Mouse (Mus musculus): ENCODE measurements around the gene Zswim4.
"Not testable (repeated sequence)": the region's sequence is repeated elsewhere in the genome, so short reads cannot be mapped to it uniquely, and the experiment has no call there.

Zswim4 gene

GRCm38 (mm10) chr8:84236998-84237473, at the start of gene Zswim4:
Zswim4 (minus strand) TSS chr8:84237055.
- DNase-seq (ENCODE audit: low spot score) = peak; percentile 98

GRCm38 (mm10) chr8:84285665-84286064, 48.8 kb upstream of the Zswim4 start:
- DNase-seq (ENCODE audit: low spot score) = not testable (repeated sequence)

- peak; percentile 25 for DNase-seq (ENCODE audit: low spot score)
Measured at GRCm38 (mm10) chr8:84284608-84285063, 47.8 kb upstream of the Zswim4 start.

- DNase-seq (ENCODE audit: low spot score) = no peak
Measured at GRCm38 (mm10) chr8:84280777-84281176, 43.9 kb upstream of the Zswim4 start.

GRCm38 (mm10) chr8:84276447-84276846, 39.6 kb upstream of the Zswim4 start:
- DNase-seq (ENCODE audit: low spot score) = no peak

GRCm38 (mm10) chr8:84273968-84274367, 37.1 kb upstream of the Zswim4 start:
- DNase-seq (ENCODE audit: low spot score) = no peak

GRCm38 (mm10) chr8:84272302-84272701, 35.4 kb upstream of the Zswim4 start:
- no peak for DNase-seq (ENCODE audit: low spot score)

- DNase-seq (ENCODE audit: low spot score) = peak; percentile 97
Measured at GRCm38 (mm10) chr8:84269950-84270773, 33.3 kb upstream of the Zswim4 start, which contains the start of gene Ccdc130. Ccdc130 (minus strand) TSS chr8:84270380.

GRCm38 (mm10) chr8:84261098-84261497, 24.2 kb upstream of the Zswim4 start:
- DNase-seq (ENCODE audit: low spot score) = no peak

- peak; percentile 51 for DNase-seq (ENCODE audit: low spot score)
Measured at GRCm38 (mm10) chr8:84256822-84257610, 20.2 kb upstream of the Zswim4 start, which contains the start of gene Mri1. Mri1 (minus strand) TSS chr8:84257326.

GRCm38 (mm10) chr8:84256458-84256821, 19.6 kb upstream of the Zswim4 start:
- no peak for DNase-seq (ENCODE audit: low spot score)

GRCm38 (mm10) chr8:84255858-84256257, 19.0 kb upstream of the Zswim4 start:
- DNase-seq (ENCODE audit: low spot score) = no peak

- peak; percentile 72 for DNase-seq (ENCODE audit: low spot score)
Measured at GRCm38 (mm10) chr8:84249257-84250170, 12.7 kb upstream of the Zswim4 start, which contains the start of gene D8Ertd738e. D8Ertd738e (minus strand) TSS chr8:84249719.

- no peak for DNase-seq (ENCODE audit: low spot score)
Measured at GRCm38 (mm10) chr8:84241821-84242220, 5.0 kb upstream of the Zswim4 start.

- DNase-seq (ENCODE audit: low spot score) = no peak
Measured at GRCm38 (mm10) chr8:84241167-84241566, 4.3 kb upstream of the Zswim4 start.

GRCm38 (mm10) chr8:84237542-84238229, 831 bp upstream of the Zswim4 start:
- no peak for DNase-seq (ENCODE audit: low spot score)

GRCm38 (mm10) chr8:84236410-84236997, 351 bp downstream of the Zswim4 start:
- DNase-seq (ENCODE audit: low spot score) = no peak

GRCm38 (mm10) chr8:84235746-84236409, 977 bp downstream of the Zswim4 start:
- no peak for DNase-seq (ENCODE audit: low spot score)

GRCm38 (mm10) chr8:84233055-84233454, 3.8 kb downstream of the Zswim4 start:
- DNase-seq (ENCODE audit: low spot score) = no peak

- no peak for DNase-seq (ENCODE audit: low spot score)
Measured at GRCm38 (mm10) chr8:84230735-84231134, 6.1 kb downstream of the Zswim4 start.

Data from ovary, postnatal 14 days (tissue).